Mouse (Mus musculus) liver, embryonic 16.5 days (tissue): ENCODE measurements at regions not wholly inside any gene's neighbourhood (a gene's known extent, or its start where the extent isn't known, plus 50 kb on each side); places are given as distances from the start of the nearest gene placed in this dataset.

ENCODE experiments used
- ATAC-seq: fragments of 200-750 bp; cut with Nextera tagmentation; 2 replicates; pipeline ENCODE4 v1.8.0; 2017; ENCODE audit warnings: low read depth, mild to moderate bottlenecking, moderate number of reproducible peaks, moderate library complexity
- H3K27ac ChIP-seq: fragments of 300-500 bp; sonication (generic); 2 replicates; pipeline ENCODE4 v1.5.1; 2014; ENCODE audit warnings: mild to moderate bottlenecking, low read length
- H3K27me3 ChIP-seq: fragments of 300-500 bp; sonication (generic); 2 replicates; pipeline ENCODE4 v1.6.1; 2014; ENCODE audit warnings: low read depth, low read length, mixed read lengths; ENCODE audit not compliant: control insufficient read depth, insufficient read depth
- H3K36me3 ChIP-seq: fragments of 300-500 bp; sonication (generic); 2 replicates; pipeline ENCODE4 v1.6.1; 2014; ENCODE audit warnings: mild to moderate bottlenecking; ENCODE audit not compliant: control insufficient read depth, insufficient read depth
- H3K4me1 ChIP-seq: fragments of 300-500 bp; sonication (generic); 2 replicates; pipeline ENCODE4 v1.6.1; 2014; ENCODE audit warnings: low read depth, low read length, mixed read lengths; ENCODE audit not compliant: control insufficient read depth
- H3K4me2 ChIP-seq: fragments of 300-500 bp; sonication (generic); 2 replicates; pipeline ENCODE4 v1.6.1; 2014; ENCODE audit warnings: low read depth, low read length, mixed read lengths
- H3K4me3 ChIP-seq: fragments of 300-500 bp; sonication (generic); 2 replicates; pipeline ENCODE4 v1.5.1; 2014; ENCODE audit warnings: low read depth, mild to moderate bottlenecking, low read length
- H3K9ac ChIP-seq: fragments of 300-500 bp; sonication (generic); 2 replicates; pipeline ENCODE4 v1.6.1; 2014; ENCODE audit warnings: low read depth, low read length
- H3K9me3 ChIP-seq: fragments of 300-500 bp; sonication (generic); replicated peaks from 2 replicates; pipeline ENCODE4 v1.6.1; 2016; ENCODE audit warnings: low read length; ENCODE audit not compliant: control insufficient read depth
- WGBS: fragments of 180-500 bp; shearing (Covaris S2); extraction: QIAGEN DNeasy Blood & Tissue Kit; methylation state at CpG from one replicate; pipeline ENCODE4 v1.1.7; 2014; ENCODE audit not compliant: insufficient replicate concordance; 5-methylcytosine and 5-hydroxymethylcytosine counted together

- Histone ChIP-seq H3K27me3 (no peaks in the 10 kb centered on the region), H3K4me2 (no peak overlapping the region), H3K9me3 (no peaks in the 10 kb centered on the region), H3K36me3 (no peaks in the 10 kb centered on the region), H3K27ac (no peak overlapping the region), H3K9ac (no peak overlapping the region), H3K4me3 (no peak overlapping the region), H3K4me1 (no peaks in the 10 kb centered on the region)
- 64% methylated on average over 6 of the region's 6 CpGs for WGBS
- ATAC-seq, result no peak
Observed at GRCm38 (mm10) chr2:61045467-61045866, 82.5 kb upstream of the Rbms1 start.

- no peak for ATAC-seq
- no peak overlapping the region for H3K4me2 ChIP-seq
- H3K9me3 ChIP-seq, result no peaks in the 10 kb centered on the region
- H3K4me3 ChIP-seq, result no peak overlapping the region
- H3K9ac ChIP-seq, result no peak overlapping the region
- H3K27ac ChIP-seq, result no peak overlapping the region
- WGBS, result 61% methylated on average over 1 of the region's 1 CpGs
- H3K36me3 ChIP-seq, result no peaks in the 10 kb centered on the region
- H3K4me1 ChIP-seq, result no peaks in the 10 kb centered on the region
- H3K27me3 ChIP-seq, result no peaks in the 10 kb centered on the region
Observed at GRCm38 (mm10) chr2:61032920-61033319, 69.9 kb upstream of the Rbms1 start.

- WGBS, result 68% methylated on average over 2 of the region's 2 CpGs
- Histone ChIP-seq H3K27ac (no peak overlapping the region), H3K27me3 (no peaks in the 10 kb centered on the region), H3K4me2 (no peak overlapping the region), H3K4me1 (no peaks in the 10 kb centered on the region), H3K36me3 (no peaks in the 10 kb centered on the region), H3K9ac (no peak overlapping the region), H3K9me3 (no peaks in the 10 kb centered on the region), H3K4me3 (no peak overlapping the region)
- ATAC-seq, result no peak
Observed at GRCm38 (mm10) chr2:61029706-61030105, 66.7 kb upstream of the Rbms1 start.

GRCm38 (mm10) chr2:61028578-61028977 is 65.6 kb upstream of the Rbms1 start:
- no peaks in the 10 kb centered on the region for H3K27me3 ChIP-seq
- no peaks in the 10 kb centered on the region for H3K36me3 ChIP-seq
- no peak for ATAC-seq
- H3K4me1 ChIP-seq, result no peaks in the 10 kb centered on the region
- no peak overlapping the region for H3K4me3 ChIP-seq
- H3K4me2 ChIP-seq, result no peak overlapping the region
- no peak overlapping the region for H3K27ac ChIP-seq
- H3K9ac ChIP-seq, result no peak overlapping the region
- 62% methylated on average over 2 of the region's 2 CpGs for WGBS
- no peaks in the 10 kb centered on the region for H3K9me3 ChIP-seq

GRCm38 (mm10) chr2:61027686-61028085 is 64.7 kb upstream of the Rbms1 start:
- Histone ChIP-seq H3K27ac (no peak overlapping the region), H3K4me1 (no peaks in the 10 kb centered on the region), H3K4me2 (no peak overlapping the region), H3K4me3 (no peak overlapping the region), H3K9ac (no peak overlapping the region), H3K36me3 (no peaks in the 10 kb centered on the region), H3K27me3 (no peaks in the 10 kb centered on the region), H3K9me3 (no peaks in the 10 kb centered on the region)
- WGBS, result 75% methylated on average over 4 of the region's 4 CpGs
- ATAC-seq, result no peak

- H3K9me3 ChIP-seq, result no peaks in the 10 kb centered on the region
- H3K4me1 ChIP-seq, result no peaks in the 10 kb centered on the region
- H3K9ac ChIP-seq, result no peak overlapping the region
- 68% methylated on average over 5 of the region's 5 CpGs for WGBS
- ATAC-seq, result no peak
- no peak overlapping the region for H3K4me3 ChIP-seq
- no peak overlapping the region for H3K4me2 ChIP-seq
- no peaks in the 10 kb centered on the region for H3K36me3 ChIP-seq
- H3K27ac ChIP-seq, result no peak overlapping the region
- no peaks in the 10 kb centered on the region for H3K27me3 ChIP-seq
Observed at GRCm38 (mm10) chr2:61022411-61022810, 59.4 kb upstream of the Rbms1 start.

GRCm38 (mm10) chr2:61020791-61021190 is 57.8 kb upstream of the Rbms1 start:
- Histone ChIP-seq H3K27me3 (no peaks in the 10 kb centered on the region), H3K36me3 (no peaks in the 10 kb centered on the region), H3K4me1 (no peaks in the 10 kb centered on the region), H3K9ac (no peak overlapping the region), H3K4me3 (no peak overlapping the region), H3K27ac (no peak overlapping the region), H3K4me2 (no peak overlapping the region), H3K9me3 (no peaks in the 10 kb centered on the region)
- 53% methylated on average over 4 of the region's 4 CpGs for WGBS
- no peak for ATAC-seq

- WGBS, result 22% methylated on average over 6 of the region's 6 CpGs
- Histone ChIP-seq H3K4me1 (no peaks in the 10 kb centered on the region), H3K36me3 (no peaks in the 10 kb centered on the region)
Observed at GRCm38 (mm10) chr2:61013006-61013405, 50.0 kb upstream of the Rbms1 start.

More at GRCm38 (mm10) chr2:61013006-61013405, 50.0 kb upstream of the Rbms1 start:
- Histone ChIP-seq H3K27me3 (no peaks in the 10 kb centered on the region), H3K27ac (no peak overlapping the region), H3K9ac (no peak overlapping the region), H3K4me3 (no peak overlapping the region), H3K4me2 (no peak overlapping the region), H3K9me3 (no peaks in the 10 kb centered on the region)
- ATAC-seq, result no peak
